13 mouse cellular contexts compared by ENCODE assay signal in genomic region chr1:177459536-177459935, GRCm38 (mm10).
"Had no signal": no experiment of that assay in that cellular context is flagged by ENCODE, and none has a peak within 500 bp of the region (broad histone marks: within the 10 kb centered on the region; RNA-seq: fewer than 3 reads in every experiment).

No protein-coding gene starts in this region.

- H3K4me1 ChIP-seq: liver, embryonic 12.5 days; midbrain, embryonic 15.5 days had no signal

- H3K4me2 ChIP-seq: liver, embryonic 12.5 days; lung, embryonic 15.5 days; midbrain, embryonic 11.5 days; midbrain, embryonic 15.5 days; neural tube, embryonic 13.5 days had no signal

- H3K4me3 ChIP-seq: limb, embryonic 10.5 days; liver, embryonic 12.5 days; lung, embryonic 15.5 days; megakaryocyte, embryonic 14.5 days; midbrain, embryonic 15.5 days; neural tube, embryonic 13.5 days had no signal

- H3K27me3 ChIP-seq: liver, embryonic 12.5 days; lung, embryonic 15.5 days; midbrain, embryonic 15.5 days had no signal

- H3K27ac ChIP-seq: limb, embryonic 10.5 days; liver, embryonic 12.5 days; lung, embryonic 15.5 days; macrophage; midbrain, embryonic 15.5 days; neural tube, embryonic 13.5 days; stomach, postnatal 0 days had no signal

- ATAC-seq: midbrain, embryonic 15.5 days had no signal

- H3K36me3 ChIP-seq: limb, embryonic 10.5 days; liver, embryonic 12.5 days; lung, embryonic 15.5 days; midbrain, embryonic 15.5 days; neural tube, embryonic 13.5 days had no signal

- DNase-seq: layer of hippocampus, adult 9-11 months; lung, postnatal 14 days; thymus, adult 2 months; thymus, postnatal 25 days had no signal

- H3K9me3 ChIP-seq: limb, embryonic 10.5 days; liver, embryonic 12.5 days; lung, embryonic 15.5 days; midbrain, embryonic 15.5 days; neural tube, embryonic 13.5 days had no signal

- H3K9ac ChIP-seq: liver, embryonic 12.5 days; lung, embryonic 15.5 days; midbrain, embryonic 15.5 days; neural tube, embryonic 13.5 days had no signal
